Mouse (Mus musculus): Measurements from ENCODE around the gene Nsd1. TPM values are rescaled to one million over a fixed set of nuclear protein-coding genes. Genes with fewer than 3 reads are reported as not detected.
"Not testable (repeated sequence)": the region's sequence is repeated elsewhere in the genome, so short reads cannot be mapped to it uniquely, and the experiment has no call there.

Nsd1 gene
- total RNA-seq, 2 experiments from 2014 or later = 51.8 to 51.9 TPM

- DNase-seq = peak; percentile 93 to 97
Measured at GRCm38 (mm10) chr13:55190121-55190868, 19.3 kb upstream of the Nsd1 start.

GRCm38 (mm10) chr13:55191535-55191934 lies 18.0 kb upstream of the Nsd1 start:
- DNase-seq = no peak

DNA sequence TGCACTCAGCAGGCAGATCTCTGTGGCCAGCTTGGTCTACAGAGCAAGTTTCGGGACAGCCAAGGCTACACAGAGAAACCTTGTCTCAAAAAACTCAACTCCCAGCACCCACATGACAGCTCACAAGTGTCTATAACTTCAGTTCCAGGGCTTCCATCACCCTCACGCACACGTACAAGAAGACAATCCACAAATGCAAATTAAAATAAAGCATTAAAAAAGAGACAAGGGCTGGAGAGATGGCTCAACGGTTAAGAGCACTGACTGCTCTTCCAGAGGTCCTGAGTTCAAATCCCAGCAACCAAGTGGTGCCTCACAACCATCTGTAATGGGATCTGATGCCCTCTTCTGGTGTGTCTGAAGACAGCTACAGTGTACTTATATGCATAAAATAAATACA lies 6.8 kb upstream of the Nsd1 start:
- not testable (repeated sequence) for DNase-seq

DNA sequence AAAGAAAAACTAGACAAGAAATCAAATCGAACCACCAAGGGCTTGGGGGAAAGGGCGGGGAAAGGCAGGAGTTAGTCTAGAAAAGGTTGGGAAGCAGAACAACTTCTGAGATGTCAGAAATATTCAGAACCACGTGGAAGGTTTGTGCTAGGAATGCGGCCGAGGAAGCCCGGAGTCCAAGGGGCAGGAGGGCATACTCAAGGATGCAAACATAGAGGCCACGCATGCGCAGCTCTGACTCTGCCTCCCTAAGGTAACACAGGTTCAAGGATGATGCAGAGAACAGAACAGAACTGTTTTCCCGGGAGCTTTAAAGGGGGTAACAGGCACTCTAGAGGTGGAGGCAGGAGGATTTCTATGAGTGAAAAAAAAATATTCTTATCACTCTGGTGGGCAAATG lies 5.8 kb upstream of the Nsd1 start:
- DNase-seq = no peak

- DNase-seq = no peak
Measured at GRCm38 (mm10) chr13:55204667-55205389, 4.8 kb upstream of the Nsd1 start.

GRCm38 (mm10) chr13:55205448-55206205 lies 4.0 kb upstream of the Nsd1 start:
- DNase-seq = no peak

DNA sequence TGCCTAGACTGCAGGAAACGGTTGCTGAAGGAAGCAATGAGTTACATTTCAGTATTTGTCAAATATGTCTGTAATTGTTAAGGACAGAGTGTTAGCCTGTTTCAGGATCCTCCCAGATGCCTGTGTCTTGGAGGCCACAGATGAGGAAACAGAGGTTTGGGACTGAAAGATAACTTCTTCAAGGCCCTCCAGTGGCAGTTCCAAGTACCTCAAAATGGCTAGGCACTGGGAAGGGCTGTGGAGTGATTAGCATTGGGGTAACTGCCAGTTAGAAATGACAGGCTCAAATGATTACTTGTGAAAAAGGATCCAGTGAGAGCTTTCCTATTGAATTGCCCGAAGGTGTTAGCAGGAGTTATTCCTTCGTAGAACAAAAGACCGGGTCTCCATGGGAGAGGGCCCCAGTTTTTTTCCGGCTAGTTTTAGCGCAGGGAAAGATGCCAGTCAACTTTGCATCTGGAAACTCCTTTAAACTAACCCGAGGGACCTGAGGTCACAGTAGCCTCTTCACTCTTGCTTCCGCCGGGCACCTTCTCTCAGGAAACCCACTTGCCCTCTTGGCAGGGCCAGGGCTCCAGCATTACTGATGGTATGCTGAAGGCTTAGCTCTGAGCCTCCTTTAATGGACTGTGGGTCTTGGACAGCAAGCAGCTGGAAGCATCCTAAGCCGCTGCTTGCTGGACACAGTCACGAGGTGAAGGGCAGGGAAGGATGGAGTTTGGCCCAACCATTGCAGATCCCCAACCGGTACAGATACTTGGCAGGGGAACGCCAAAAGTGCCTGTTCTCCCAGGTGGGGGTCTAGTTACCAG lies 539 bp upstream of the Nsd1 start:
- DNase-seq = peak in 1 of 2 experiments; percentile 43

DNA sequence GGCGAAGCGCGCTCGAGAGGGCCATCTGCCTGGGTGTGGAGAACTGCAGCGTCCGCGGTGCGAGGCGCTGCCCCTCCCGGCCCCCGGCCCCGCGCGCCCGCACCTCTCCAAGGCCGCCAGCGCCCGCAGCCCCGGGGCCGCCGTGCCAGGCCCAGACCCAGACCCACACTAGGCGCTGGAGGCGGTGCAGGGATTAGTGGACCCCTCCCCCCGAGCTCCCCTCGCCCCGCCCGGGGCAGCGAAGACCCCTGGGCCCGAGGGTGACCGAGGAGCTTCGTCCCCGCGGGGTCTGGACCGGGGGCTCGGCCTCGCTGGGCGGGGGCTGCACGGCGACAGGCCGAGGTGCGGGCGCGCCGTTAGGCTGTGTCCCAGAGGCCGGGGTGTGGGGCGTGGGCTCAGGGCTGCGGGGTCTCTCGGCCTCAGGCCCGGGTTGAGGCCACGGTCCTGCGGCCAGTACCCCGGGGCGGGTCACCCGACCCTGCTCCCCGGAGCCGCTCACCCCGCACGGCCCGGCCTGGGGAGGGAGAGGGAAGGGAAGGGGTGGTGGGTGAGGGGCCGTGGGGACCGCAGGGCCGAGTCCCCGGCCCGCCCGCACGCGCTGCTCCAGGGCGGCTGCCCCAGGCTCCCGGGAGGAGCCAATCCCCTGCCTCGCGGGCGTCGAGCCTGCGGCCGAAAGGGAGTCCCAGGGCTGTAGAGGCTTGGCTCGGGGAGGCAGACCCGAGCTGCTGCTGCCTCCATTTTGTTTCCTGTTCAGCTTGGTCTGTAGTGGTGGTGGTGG lies 800 bp downstream of the Nsd1 start:
- DNase-seq = peak; percentile 41 to 65

DNA sequence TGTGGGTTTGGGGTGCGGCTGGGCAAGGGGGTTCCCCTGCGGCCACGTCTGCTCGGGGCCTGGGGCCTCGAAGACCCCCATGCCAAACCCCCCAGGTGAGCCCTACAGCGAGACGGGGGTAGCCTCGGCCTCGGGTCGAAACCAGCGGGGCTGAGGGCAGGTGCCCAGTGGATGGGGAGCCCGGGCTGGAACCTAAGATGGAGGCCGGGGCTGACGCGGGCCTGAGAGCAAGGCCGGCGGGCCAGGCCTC lies 1.3 kb downstream of the Nsd1 start:
- DNase-seq = peak in 1 of 2 experiments; percentile 87

DNA sequence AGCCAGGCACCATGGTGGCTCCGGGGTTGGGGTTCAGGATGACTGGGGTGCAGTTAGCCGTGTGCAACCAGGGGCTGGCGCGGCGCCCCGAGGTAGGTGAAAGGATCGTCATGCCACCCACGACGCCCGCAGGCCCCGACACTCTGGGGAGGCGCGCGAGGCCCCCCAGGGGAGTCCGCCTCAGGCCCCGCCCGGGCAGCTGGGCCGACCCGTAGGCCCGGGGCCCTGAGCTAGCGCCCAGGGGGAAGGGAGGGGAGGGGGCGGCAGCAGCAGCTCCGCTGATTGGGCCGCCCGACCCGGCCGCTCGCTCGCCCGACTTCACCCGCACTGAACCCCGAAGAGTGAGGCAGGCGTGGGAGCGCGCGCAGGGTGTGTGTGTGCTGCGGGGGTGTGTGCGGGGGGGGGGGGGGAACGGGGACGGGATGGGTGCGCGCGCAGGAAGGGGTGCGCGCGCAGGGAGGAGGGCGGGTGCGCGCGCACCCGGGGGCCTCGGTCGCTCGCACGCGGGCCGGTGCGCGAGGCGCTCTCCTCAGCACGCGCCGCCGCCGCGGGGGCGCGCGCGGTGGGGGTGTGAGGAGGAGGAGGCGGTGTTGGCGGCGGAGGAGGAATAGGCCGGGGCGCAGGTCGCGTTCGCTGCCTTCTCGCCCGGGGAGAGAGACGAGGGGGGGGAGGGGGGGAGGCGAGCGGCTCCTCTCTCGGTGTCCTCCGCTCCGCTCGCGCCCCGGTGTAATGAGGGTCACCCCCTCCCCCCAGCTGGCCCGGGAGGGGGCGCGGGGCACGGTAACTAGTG lies 1.8 kb downstream of the Nsd1 start:
- peak; percentile 85 to 93 for DNase-seq

DNA sequence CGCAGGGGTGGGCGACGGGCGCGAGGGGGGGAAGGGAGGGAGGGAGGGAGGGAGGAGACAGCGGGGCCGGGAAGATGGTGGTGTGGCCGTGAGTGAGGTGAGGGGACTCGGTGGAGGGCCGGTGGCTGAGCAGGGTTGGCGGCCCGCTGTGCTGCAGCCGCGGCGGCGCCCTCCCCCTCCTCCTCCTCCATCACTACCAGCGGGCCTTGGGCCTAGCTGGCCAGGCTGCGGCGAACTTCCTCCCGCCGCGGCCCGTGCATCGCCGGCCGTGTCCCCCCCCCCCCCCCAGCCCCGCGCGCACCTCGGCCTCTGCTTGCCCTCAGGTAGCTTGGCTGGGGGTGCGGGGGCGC lies 2.4 kb downstream of the Nsd1 start:
- DNase-seq = peak in 1 of 2 experiments; percentile 66

GRCm38 (mm10) chr13:55212361-55213137 lies 3.0 kb downstream of the Nsd1 start:
- DNase-seq = peak; percentile 72 to 83

DNA sequence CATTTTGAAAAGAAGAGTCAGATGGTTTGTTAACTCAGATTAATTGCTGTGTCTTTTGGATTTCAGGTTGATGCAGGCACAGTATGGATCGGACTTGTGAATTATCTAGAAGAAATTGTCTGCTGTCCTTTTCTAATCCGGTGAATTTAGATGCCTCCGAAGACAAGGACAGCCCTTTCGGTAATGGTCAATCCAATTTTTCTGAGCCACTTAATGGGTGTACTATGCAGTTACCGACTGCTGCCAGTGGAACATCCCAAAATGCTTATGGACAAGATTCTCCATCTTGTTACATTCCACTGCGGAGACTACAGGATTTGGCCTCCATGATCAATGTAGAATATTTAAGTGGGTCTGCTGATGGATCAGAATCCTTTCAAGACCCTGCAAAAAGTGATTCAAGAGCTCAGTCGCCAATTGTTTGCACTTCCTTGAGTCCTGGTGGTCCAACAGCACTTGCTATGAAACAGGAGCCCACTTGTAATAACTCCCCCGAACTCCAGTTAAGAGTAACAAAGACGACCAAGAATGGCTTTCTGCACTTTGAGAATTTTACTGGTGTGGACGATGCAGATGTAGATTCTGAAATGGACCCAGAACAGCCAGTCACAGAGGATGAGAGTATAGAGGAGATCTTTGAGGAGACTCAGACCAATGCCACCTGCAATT lies 3.7 kb downstream of the Nsd1 start:
- DNase-seq = no peak

GRCm38 (mm10) chr13:55224364-55224763 lies 14.8 kb downstream of the Nsd1 start:
- DNase-seq = no peak

DNA sequence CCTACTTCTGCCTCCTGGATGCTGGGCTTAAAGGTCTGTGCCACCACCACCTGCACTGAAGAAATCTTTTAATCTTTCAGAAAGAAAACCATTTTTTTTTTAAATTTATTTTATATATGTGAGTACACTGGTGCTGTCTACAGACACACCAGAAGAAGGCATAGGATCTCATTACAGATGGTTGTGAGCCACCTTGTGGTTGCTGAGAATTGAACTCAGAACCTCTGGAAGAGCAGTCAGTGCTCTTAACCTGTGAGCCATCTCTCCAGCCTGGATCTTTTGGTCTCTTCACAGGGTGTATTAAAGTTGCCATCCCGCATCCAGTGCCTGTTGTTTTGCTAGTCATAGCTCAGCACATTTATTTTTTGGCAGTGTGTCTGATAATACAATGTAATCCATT lies 21.1 kb downstream of the Nsd1 start:
- DNase-seq = peak in 1 of 2 experiments; percentile 20

DNA sequence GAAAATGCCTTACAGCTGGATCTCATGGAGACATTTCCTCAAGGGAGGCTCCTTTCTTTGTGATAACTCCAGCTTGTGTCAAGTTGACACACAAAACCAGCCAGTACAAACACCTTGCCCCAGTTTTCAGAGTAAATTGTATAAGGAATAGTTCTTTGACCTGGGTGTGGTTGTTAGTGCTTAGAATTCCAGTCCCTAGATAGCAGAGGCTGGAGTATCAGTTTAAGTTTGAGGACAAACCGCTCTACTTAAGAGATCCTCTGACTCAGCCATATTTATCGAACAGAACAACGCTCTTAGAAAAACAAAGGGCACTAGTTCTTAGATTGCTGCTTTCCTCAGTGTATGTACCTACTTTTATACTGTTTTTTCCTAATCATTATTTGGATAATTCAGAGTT lies 33.6 kb downstream of the Nsd1 start:
- no peak for DNase-seq

DNA sequence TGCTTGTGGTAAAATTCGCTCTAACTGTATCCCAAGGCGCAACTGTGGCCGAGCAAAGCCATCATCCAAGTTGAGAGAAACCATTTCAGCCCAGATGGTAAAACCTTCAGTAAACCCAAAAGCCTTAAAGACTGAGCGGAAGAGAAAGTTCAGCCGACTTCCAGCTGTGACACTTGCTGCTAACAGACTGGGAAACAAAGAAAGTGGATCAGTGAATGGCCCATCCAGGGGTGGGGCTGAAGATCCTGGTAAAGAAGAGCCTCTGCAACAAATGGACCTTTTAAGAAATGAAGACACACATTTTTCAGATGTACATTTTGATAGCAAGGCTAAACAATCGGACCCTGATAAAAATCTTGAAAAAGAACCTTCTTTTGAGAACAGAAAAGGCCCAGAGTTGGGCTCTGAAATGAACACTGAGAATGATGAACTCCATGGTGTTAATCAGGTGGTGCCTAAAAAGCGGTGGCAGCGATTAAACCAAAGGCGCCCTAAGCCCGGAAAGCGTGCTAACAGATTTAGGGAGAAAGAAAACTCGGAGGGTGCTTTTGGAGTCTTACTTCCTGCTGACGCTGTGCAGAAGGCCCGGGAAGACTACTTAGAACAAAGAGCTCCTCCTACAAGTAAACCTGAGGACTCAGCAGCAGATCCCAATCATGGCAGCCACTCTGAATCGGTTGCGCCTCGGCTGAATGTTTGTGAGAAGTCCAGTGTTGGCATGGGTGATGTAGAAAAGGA lies 37.9 kb downstream of the Nsd1 start:
- no peak for DNase-seq

DNA sequence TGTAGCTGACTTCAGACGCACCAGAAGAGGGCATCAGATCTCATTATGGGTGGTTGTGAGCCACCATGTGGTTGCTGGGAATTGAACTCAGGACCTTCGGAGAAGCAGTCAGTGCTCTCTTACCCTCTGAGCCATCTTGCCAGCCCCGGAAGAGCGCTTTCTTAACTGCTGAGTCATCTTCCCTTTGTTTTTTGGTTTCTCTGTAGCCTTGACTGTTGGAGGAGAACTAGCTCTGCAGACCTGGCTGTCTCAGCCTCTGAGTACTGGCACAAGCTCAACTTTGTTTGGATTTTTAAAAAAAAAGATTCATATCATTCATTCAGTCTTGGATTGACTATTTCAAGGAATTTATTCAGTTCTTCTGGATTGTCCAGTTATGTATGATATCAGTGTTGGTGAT lies 39.7 kb downstream of the Nsd1 start:
- peak in 1 of 2 experiments; percentile 12 for DNase-seq

DNA sequence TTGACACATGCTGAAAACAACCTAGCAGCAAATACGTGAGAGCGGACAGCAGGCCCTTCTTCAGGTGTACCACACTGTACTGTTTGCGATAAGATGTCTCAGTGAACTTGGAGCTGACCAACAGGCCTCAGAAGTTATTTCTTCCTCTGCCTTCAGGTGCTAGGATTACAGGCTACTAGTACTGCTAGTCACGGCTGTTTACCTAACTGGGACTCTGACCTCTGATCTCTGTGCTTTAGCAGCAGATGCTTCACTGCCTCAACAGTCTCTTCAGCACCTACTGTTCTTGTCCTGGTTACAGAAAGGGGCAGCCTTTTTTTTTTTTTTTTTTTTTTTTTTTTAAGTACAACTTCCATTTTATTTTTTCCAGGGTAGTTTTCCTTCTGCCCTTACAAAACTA lies 43.2 kb downstream of the Nsd1 start:
- no peak for DNase-seq
